Mouse (Mus musculus): ENCODE data around the gene Insl6.

The Insl6 gene

GRCm38 (mm10) chr19:29325053-29325851 lies at the start of gene Insl6:
Gene Insl6, minus strand, starts transcription at chr19:29325356.
- DNase-seq, result peak; percentile 31

GRCm38 (mm10) chr19:29374947-29375346 lies 49.8 kb upstream of the Insl6 start:
- DNase-seq, result no peak

DNA sequence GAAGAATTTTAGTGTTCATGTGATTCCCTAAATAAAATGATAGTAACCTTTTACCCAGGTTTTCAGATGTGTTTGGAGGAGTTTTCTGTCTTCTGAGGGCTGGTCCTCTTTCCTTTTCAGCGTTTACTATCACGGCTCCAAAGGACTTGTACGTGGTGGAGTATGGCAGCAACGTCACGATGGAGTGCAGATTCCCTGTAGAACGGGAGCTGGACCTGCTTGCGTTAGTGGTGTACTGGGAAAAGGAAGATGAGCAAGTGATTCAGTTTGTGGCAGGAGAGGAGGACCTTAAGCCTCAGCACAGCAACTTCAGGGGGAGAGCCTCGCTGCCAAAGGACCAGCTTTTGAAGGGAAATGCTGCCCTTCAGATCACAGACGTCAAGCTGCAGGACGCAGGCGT lies 48.3 kb upstream of the Insl6 start:
- DNase-seq, result no peak

DNA sequence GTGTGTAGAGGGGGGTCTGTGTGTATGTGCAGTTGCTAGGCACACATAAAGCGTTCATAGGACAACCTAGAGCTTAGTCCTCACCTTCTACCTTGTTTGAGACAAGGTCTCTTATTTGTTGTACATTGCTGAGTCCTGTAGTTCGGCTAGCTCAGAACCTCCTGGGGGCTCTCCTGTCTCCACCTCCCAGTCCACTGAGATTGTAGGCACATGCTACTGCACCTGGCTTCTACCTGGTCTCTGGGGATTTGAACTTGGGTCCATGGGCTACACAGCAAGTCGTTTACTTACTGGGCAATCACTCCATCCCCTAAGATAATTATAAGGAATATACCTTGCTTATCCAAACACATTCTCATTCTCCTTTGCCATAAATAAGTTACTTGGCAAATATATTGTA lies 47.5 kb upstream of the Insl6 start:
- DNase-seq, result no peak

- no peak for DNase-seq
Observed at GRCm38 (mm10) chr19:29372138-29372537, 47.0 kb upstream of the Insl6 start.

DNA sequence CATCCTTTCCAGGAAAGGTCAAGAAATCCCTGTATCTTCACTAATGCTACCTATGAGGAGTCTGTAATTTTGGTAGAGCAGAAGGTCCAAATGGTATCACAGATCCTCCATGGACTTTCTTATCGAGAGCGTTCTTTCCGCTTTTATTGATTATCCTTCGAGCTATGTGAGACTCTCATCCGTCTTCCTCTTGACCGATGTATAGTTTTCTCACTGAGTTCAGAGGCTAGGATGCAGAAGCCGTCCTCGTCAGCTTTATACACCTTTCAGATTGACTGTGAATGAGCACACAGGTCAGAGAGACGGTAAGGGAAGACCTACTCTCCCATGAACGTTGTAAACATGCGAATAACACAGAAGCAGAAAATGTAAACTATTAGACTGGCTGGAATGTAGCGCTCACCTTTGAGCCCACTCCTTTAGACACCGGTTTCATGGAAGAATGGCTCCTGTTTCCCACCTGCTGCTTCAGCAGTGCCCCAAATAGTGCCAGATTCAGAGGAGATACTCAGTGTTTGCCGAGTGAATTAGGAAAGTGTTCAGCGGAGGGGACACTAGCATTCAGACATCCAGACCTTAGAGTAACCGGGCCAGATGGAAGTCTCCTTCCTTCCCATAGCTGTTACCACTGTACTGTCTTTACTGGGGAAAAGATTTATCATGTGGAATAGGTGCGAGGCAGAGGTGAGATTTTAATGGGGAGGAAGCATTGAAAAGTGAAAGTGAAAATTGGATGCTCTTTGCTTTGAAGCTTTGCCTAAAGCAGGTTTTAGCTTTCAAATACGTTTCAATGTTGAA lies 46.3 kb upstream of the Insl6 start:
- DNase-seq, result no peak

DNA sequence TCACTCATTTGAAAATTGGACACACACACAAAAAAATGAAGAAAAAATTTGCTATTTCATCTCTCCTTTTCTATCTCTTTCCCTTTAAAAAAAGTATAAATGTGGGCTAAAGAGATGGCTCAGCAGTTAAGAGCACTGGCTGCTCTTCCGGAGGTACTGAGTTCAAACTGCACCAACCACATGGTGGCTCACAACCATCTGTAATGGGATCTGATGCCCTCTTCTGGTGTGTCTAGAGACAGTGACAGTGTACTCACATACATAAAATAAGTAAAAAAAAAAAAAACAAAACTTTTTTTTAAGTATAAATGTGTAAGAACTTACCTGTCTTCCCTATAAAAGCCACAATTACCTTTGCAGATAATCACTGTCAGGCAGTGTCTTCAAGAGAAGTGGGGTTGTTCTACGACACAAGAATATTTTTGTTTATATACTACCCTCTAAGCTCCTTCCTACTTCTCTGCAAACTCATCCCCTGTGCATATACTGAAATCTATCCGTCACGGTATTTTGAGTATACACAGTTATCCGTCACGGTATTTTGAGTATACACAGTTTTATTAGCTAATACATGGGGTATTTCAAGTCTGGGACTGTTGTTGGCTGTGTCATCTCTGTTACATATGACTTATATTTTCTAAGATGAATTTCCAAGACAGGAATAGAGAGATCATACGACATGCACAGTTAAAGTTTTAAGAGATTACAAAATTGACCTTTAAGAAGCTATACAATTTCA lies 45.6 kb upstream of the Insl6 start:
- DNase-seq, result no peak

- DNase-seq, result no peak
Observed at GRCm38 (mm10) chr19:29370112-29370511, 45.0 kb upstream of the Insl6 start.

DNA sequence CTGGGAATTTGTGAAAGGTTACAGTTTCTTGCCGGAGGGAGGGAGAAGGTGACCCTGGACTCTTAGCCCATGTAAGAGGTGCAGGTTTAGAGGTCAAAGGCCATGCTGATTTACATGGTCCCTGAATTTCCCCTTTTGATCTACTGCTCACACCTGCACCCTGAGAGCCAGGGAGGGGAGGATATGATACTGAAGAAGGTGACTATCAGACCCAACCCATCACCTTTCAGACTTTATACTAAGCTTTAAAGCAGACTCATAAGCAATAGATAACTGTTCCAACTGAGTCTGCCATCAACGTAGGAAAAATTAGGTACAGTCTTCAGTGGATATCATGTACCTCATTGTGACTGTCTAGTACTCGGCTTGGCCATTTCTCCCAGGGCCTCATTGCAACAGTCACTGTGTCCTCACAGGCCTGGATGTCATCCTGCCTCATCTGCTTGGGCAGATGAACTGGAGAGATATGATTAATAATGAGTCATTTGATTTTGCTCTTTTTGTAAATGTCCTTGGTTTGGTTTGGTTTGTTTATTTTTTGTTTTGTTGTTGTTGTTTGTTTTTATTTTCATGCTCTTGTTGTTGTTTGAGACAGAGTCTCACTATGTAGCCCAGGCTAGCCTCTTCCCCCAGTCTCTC lies 43.6 kb upstream of the Insl6 start:
- DNase-seq, result no peak

GRCm38 (mm10) chr19:29368041-29368440 lies 42.9 kb upstream of the Insl6 start:
- no peak for DNase-seq

- DNase-seq, result peak; percentile 82
Observed at GRCm38 (mm10) chr19:29366969-29367622, 41.9 kb upstream of the Insl6 start, which contains the start of the genes Plgrkt and Cd274. Gene Plgrkt, minus strand, starts transcription at chr19:29367390. Gene Cd274, plus strand, starts transcription at chr19:29367455.

DNA sequence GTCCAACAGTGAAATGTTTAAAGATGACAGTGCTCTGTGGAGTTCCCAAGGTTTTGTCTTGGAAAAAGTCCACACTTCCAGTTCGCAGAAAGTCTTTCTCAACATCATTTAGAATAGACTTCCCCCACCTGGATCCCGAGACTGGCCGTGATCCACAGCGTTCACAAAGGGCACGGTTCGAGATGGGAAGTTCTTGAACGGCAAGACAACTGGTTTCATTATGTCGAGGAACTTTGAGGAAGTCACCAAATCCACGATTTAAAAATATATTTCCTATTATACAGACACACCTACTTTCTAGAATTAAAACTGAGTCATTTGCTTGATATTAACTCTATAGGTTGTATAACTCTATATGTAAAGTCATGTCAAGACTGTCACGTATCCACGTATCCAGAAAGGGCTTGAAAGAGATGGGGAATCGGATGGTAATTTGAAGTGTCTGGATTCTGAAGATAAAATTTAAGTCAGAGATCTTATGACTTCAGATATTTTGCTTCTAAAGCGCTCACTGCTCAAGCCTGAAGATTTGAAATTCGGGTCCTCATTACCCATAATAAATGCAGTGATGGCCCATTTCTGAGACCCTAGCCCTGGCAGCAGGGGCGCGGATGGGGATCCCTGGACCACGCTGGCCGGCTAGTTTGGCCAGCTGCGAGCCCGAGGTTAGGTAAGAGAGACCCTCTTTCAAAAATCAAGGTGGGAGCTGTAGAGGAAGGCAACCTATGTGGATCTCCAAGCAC lies 41.2 kb upstream of the Insl6 start:
- no peak for DNase-seq

DNA sequence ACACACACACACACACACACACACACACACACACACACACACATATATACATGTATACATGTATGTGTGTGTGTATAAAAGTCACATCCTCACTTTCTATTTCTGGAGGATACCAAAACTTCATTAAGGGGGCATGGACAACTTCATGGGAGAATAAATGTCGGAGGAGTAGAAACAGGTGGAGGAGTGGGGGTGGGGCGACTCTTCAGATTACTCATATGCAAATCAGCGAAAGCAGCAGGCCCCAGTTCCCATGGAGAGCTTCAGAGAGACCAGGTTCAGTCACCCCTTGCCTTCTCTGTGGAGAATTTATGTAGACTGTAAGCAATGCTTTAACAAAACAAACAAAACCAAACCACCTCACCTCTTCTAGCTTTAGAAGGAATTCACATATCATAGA lies 39.9 kb upstream of the Insl6 start:
- no peak for DNase-seq

DNA sequence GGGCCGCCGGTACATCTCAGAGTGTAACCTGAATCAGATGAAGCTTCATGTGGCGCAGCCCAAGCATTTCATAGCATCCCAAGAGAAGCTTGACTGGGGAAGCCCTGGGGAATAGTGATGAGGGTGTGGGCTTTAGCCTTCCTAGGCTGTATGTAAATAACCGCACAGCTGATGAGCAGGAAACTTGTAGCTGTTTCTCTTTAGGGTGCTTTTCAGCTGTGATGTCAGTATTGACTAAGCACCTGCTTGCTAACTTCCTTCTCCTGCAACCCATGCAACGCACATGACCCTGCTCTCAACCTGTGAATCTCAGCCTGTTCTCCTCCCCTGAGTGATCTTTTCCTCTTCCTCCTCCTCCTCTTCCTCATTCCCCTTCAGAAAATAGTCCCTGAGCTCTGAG lies 38.9 kb upstream of the Insl6 start:
- no peak for DNase-seq

DNA sequence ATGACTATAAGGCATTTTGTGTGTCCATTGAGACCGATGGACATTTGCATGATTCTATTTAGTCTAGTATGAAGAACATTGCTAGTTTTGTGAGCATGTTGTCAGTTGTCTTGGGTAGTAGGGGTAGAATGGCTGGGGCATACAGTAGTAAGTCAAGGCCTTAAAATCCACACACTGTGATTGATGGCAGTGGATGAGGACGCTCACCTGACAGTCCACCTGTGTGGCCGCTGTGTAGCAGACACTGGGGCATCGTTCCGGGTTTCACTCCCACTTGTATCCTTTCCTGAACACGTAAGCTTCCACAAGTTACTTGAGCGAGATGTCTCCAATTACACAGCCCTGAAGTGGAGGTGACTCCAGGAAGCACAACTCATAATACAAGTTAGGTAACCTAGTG lies 38.4 kb upstream of the Insl6 start:
- DNase-seq, result no peak

DNA sequence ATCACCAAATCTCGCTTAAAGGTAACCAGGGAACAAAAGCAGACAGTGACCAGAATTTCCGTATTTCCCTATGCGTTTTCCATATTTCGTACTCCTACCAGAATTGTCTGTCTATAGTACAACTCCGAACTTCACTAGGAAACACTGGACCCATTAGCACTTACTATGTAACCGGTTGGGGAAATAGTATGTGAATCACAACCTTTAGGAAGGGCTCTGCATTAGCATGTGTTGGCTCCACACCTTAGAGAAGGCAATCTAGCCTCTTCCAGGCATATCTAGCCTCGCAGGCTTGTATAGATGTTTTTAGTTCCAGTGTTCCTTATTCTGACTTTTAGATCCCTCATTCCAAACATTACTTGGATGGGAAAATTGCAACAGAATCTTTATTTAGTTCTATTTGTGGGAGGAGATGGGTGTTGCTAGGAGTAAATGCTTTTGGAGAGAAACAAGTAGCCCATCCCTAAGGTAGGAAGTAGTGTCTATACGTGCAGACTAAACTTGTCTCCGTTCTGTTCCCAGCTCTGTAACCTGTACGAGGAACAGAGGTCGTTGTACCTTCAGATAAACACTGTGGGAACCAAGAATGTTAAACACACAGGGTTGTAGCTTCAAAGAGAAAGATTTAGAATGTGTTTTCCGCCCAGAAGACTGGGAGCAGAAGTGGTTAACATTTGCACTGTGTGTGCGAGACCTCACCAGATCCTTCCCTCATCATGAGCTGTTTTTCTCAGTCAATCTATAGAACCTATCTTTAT lies 37.2 kb upstream of the Insl6 start:
- DNase-seq, result no peak

- peak; percentile 92 for DNase-seq
Observed at GRCm38 (mm10) chr19:29361468-29362130, 36.4 kb upstream of the Insl6 start.

DNA sequence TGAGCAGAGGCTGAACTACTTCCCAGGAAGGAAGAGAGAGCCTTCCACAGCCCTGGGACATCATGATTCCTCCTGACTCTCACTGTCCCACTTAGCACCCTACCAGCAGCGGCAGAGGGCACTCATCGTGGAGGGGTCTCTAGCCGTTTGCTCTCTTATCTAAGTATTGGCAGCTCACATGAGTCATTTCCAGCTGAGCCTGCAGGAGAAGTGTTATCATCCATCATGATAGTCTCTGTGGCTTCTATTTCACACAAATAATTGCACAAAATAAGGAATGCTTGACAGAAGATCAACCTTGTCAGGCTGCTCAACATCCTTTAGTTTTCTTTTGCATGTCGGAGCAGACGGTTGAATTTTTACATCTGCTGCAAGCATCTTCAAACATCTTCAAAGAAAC lies 35.1 kb upstream of the Insl6 start:
- DNase-seq, result no peak

DNA sequence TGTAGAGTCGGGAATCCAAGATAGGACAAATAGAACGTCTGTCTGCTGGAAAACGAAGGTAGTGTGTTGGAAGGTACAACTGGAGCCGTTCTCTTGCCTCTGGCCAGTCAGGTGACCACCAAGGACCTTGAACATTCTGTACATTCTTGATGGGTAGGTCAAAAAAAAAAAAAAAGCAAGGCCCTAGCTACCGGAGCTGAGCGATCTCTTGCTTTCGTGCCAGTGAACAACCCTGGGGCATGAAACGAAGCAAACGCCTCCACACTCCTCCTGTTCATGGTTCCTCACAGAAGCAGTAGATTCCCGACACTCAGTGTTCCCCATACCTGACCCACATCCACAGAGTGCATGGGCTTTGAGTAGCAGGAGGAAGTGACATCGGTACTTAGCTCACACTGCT lies 31.1 kb upstream of the Insl6 start:
- DNase-seq, result peak; percentile 42
